Mouse (Mus musculus) cerebellum, postnatal 25 days (tissue): ENCODE measurements around the gene Cux1.

Experiments
- DNase-seq, 2 experiments: peaks; one replicate each; pipeline ENCODE4 v3.0.0; 2021; ENCODE audit warnings: mixed read lengths in 2 of 2

Gene Cux1

GRCm38 (mm10) chr5:136467360-136467999 is 99.8 kb downstream of the Cux1 start:
- peak; percentile 79 to 83 for DNase-seq

- DNase-seq: peak; percentile 41 to 70
Measured at GRCm38 (mm10) chr5:136465770-136466406, 101.4 kb downstream of the Cux1 start.

DNA sequence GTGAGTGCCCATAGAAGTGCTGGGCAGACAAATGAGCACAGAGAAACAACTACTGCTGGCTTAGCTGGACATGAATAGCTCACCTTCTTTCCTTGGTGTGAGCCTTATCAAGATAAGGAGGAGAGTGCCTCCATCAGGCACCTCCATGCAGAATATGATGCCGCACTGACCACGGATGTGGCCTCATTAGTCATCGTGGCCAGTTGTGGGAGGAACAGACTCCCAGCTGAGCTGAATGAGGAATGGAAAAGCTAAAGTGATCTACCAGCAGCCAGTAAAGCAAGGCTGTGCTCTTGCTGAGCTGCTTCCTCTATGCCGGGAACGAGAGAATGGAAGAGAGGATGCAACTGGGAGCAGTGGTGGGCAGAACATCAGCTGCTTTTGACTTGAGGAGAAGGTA is 101.9 kb downstream of the Cux1 start:
- DNase-seq: peak in 1 of 2 experiments; percentile 32

DNA sequence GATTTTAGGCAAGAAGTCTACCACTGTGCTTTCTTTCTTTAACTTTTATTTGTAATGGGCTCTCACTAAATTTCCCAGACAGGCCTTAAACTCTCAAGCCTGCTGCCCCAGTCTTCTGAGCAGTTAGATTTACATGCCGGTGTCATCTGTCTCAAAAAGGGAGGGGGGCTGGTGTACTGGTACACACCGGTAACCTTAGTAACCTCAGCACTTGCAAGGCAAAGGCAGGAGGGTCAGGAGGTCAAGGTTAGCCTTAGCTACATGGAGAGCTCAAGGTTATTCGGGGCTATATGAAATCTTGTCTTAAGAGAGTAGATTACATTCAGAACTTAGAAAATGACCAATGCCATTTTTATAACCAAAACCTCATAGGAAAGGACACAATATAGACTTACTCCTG is 102.4 kb downstream of the Cux1 start:
- DNase-seq: peak in 1 of 2 experiments; percentile 13

DNA sequence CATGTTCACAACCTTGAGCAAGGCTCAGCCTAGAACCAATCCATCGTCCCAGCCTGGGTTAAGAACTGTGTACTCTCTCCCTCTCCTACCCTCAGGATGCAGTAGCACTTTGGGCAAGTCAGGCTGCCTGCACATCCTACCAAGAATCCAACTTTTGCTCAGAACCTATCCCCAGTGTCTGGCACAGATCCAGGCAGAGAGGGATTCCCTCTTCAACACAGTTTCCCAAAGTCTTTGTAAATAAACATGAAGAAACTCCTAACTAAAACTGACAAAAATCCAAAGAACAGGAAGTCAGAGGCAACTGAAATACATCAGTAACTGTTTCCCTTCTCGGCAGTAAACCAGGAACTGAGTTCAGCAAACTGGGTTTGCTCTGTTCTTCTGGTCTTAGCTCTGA is 103.2 kb downstream of the Cux1 start:
- no peak for DNase-seq

DNA sequence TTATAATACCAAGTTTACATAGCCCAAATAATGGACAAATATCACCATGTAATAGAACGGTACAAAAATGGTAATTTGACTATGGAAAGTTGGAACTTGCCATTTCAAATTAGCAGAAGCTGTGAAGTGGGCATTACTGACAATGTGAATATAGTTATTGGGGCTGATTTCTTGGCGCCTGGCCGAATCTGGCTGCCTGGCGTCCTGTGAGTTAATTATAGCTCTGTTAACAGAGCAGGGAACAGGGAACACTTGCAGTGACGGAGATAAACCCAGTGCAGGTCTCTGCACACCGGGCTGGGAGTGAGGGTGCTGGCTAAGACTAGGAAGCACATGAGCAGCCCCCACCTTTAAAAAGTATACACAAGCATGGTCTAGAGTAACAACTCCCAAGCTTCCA is 104.7 kb downstream of the Cux1 start:
- peak; percentile 70 to 83 for DNase-seq

DNA sequence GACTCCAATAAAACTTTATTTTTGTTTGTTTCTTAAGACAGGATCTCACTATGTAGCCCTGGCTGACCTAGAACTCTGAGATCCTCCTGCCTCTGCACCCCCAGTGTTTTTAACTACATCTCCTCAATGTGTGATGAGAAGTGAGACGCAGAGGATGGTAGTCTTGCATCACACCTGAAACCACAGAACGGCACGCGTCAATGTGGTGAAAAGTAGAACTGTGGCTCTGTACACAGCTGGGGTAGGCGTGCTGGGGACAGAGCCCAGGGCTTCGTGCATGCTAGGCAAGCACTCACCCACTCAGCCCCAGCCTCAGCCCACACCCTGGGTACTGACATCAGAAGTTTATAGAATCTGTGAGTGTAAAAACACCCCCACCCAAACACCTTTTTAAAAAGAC is 107.4 kb downstream of the Cux1 start:
- DNase-seq: no peak

- no peak for DNase-seq
Measured at GRCm38 (mm10) chr5:136458893-136459499, 108.3 kb downstream of the Cux1 start.

GRCm38 (mm10) chr5:136458102-136458863 is 109.0 kb downstream of the Cux1 start:
- DNase-seq: no peak

DNA sequence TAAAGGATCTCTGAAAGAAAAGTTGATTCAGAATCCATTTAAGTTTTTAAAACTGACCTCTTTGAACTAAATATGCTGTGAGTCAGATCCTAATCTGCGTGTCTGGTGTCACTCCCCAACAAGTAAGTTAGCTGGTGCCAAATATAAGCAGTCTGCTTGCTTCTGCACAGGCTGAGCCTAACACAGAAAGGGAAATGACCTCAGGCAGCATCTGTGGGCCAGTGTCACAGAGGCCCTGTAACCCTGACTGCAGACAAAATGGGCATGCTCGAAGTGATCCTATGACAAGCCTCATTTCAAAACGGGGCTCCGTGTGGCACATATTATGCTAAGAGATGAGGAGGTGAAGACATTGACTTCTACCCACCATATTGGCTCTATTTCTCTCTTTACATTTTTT is 110.9 kb downstream of the Cux1 start:
- no peak for DNase-seq

- DNase-seq: no peak
Measured at GRCm38 (mm10) chr5:136452681-136453080, 114.6 kb downstream of the Cux1 start.

- no peak for DNase-seq
Measured at GRCm38 (mm10) chr5:136449801-136450200, 117.5 kb downstream of the Cux1 start.

- DNase-seq: no peak
Measured at GRCm38 (mm10) chr5:136445967-136446366, 121.3 kb downstream of the Cux1 start.

GRCm38 (mm10) chr5:136442238-136443187 is 124.8 kb downstream of the Cux1 start:
- peak; percentile 30 to 38 for DNase-seq

DNA sequence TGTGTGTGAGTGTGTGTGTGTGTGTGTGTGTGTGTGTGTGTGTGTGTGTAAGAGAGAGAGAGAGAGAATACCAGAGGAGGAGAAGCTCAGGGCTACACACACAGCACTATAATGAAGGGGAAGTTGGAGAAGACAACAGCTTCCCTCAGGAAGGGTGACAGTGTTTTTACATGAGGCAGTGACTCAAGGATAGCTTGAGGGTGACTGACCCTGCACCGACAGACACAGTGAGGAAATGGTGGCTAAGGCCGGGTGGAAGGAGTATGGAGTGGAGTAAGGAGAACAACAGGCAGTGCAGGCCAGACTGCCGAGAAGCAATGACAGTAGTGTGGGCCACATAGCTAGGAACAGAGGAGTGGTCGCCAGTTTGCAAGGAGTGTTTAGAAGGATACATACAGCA is 137.6 kb downstream of the Cux1 start:
- no peak for DNase-seq

DNA sequence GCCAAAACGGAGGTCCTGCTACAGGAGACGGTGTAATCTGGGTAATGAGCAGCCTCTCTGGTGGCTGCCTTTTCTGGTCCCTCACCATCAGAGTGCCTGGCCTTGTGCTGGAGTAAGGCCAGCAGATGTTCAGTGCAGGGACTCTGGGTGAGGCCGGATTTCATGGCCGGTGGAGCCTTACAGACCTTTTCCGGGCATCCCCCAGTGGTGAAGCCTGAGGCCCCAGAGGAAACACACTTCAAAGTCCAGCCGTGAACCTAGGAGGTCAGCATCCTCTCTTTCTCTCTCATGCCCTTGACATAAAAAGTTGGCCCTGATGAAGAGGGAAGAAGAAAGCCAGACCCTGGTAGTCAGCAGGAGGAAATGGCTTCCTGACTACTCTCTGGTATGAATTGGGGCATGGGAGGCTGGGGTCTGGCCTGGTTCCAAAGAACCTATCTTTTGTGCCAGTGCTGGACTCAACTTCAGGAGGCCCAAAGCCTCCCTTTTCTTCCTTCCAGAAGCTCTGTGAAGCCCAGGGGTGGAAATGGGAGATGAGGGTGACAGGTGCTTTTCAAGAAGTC is 138.7 kb downstream of the Cux1 start:
- DNase-seq: peak in 1 of 2 experiments; percentile 32

GRCm38 (mm10) chr5:136427772-136428497 is 139.4 kb downstream of the Cux1 start:
- peak; percentile 22 to 30 for DNase-seq

- peak; percentile 21 to 34 for DNase-seq
Measured at GRCm38 (mm10) chr5:136427121-136427771, 140.0 kb downstream of the Cux1 start.

DNA sequence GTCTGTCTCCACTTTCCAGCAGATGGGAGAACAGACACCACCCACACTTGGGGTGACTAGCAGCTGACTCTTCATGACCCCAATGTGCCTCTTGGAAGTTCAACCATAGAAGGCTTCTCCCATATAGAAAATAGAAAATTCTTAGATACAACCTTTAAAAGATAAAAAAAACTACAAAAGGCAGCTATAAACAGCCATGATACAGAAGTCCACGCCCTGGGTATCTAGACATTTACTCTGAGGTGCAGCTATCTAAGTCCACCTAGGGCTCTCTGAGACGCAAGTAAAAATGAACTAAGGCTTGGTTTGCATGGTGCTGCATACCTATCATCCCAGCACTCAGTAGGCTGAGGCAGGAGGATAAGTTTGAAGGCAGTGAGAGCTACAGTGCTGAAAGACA is 144.3 kb downstream of the Cux1 start:
- no peak for DNase-seq

- DNase-seq: no peak
Measured at GRCm38 (mm10) chr5:136421885-136422284, 145.4 kb downstream of the Cux1 start.

DNA sequence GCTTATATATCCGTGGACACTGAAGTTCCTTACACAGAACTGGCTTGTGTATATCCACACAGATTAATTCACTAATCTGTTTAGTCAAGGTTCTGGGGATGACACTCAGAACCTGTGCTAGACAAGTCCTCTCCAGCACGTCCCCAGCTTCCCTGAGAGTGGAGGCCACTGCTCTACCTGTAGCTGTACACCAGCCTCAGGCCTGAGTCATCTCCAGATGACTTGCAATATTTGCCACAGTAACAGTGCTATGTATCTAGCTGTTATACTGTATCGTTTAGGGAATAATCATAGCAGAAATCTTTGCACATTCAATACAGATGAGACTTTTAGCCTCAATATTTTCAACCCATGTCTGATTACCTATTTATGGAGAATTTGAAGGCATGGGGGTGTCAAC is 146.0 kb downstream of the Cux1 start:
- DNase-seq: no peak
